Mouse (Mus musculus): ENCODE results near the gene Ddx56.

DNA sequence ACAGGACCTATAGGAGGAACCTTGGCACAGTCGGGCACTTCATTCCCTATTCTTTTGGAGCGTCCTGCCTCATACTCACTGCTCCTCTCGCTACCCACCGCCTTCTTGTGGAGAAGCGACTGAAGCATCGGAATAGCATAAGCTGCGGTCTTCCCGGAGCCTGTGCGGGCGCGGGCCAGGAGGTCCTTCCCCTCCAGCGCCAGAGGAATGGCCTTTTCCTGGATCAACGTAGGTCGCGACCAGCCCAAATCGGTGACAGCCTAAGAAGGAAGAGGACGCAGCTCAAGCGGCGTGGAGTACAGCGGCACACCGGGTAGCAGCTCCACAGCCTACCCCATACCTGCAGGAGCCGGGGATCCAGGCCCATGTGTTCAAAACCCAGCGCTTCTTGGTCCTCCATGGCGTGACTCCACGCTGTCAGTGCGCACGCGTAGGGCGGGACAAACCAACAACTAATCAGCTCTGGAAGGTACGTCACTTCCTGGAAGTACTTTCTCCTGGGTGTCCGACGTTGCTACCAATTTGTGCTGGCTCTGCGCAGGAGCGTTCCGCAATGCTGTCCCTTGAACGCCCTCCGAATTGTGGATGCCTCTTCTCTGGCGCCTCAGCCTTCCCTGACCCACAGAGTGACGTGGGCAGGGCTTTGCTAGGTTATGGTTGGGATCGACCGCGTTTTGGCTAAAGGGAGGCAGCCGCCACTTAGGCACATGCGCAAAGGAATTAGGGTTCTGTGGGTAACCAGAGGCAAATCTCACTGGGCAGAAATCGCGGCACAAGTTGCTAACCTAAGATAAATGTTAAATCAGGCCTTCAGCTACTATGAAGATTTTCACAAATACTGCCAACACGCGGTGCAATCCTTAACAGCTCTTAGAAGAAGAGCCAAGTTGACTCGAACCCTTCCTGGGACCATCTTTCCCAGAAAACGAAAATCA lies at the start of gene Ddx56:
- TF ChIP-seq CTCF (IDR thresholded peaks at IDR 0.05; ENCODE audit: low read depth), result no peak
- peak; percentile 45; the same call in 1 of the 2 replicates for TF ChIP-seq EP300 (IDR thresholded peaks at IDR 0.05; ENCODE audit: low read depth)
